Mouse (Mus musculus) lung, postnatal 14 days (tissue): Measurements from ENCODE around the gene Neb.
A peak's percentile ranks its signal among the peaks of the same experiment; 100 is the strongest.
"Not testable (repeated sequence)": the region's sequence is repeated elsewhere in the genome, so short reads cannot be mapped to it uniquely, and the experiment has no call there.

Experiments
- DNase-seq: peaks from one replicate; pipeline ENCODE4 v3.0.0; 2021

Neb gene

GRCm38 (mm10) chr2:52174951-52175350 lies 203.3 kb downstream of the Neb start:
- DNase-seq = no peak

GRCm38 (mm10) chr2:52169243-52170005 lies 208.8 kb downstream of the Neb start:
- no peak for DNase-seq

GRCm38 (mm10) chr2:52153064-52153463 lies 225.2 kb downstream of the Neb start:
- DNase-seq = no peak

GRCm38 (mm10) chr2:52133351-52133750 lies 244.9 kb downstream of the Neb start:
- DNase-seq = peak; percentile 12

- not testable (repeated sequence) for DNase-seq
Observed at GRCm38 (mm10) chr2:52131370-52131769, 246.9 kb downstream of the Neb start.

- no peak for DNase-seq
Observed at GRCm38 (mm10) chr2:52114086-52114485, 264.2 kb downstream of the Neb start.
